Mouse (Mus musculus) left cerebral cortex, adult 11 months (tissue): ENCODE measurements around the gene Spx.

Experiments
- DNase-seq: peaks from one replicate; pipeline ENCODE4 v3.0.0; 2022; ENCODE audit warnings: low spot score

The Spx gene

GRCm38 (mm10) chr6:142412906-142413491 lies at the start of gene Spx:
Gene Spx, plus strand, starts transcription at chr6:142413441.
- no peak for DNase-seq

DNA sequence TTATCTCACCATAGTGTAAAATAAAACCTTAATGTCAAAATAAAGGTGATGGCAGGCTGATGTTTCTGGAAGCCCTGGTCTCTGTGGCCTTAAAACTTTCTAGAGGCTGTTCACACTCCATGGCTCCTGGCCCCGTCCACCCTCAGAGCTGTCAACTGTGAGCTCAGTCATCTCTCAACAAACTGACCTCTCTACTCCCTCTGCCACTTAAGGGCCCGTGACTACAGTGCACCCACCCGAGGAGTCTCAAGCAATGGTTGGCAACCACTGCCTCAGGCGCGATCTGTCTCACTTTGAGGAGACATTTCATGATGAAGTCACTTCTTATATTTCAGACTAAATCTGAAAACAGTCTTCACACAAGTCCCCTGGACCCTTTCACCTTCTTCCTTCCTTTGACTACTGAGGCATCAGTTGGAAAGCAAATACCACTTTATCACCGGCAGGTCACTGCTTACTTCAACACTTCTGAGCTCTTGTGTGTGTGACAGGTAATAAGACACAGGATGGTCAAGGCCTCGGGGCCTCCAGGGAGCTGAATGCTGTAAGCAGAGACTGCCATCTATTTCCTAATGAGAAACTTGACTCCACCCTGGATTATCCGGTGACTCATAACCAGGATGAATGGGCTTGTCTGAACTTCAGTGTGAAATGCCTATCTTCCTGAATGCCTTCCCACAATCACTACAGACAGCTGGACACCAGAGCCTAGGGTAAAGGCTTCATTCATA lies 47.3 kb upstream of the Spx start:
- DNase-seq = no peak

DNA sequence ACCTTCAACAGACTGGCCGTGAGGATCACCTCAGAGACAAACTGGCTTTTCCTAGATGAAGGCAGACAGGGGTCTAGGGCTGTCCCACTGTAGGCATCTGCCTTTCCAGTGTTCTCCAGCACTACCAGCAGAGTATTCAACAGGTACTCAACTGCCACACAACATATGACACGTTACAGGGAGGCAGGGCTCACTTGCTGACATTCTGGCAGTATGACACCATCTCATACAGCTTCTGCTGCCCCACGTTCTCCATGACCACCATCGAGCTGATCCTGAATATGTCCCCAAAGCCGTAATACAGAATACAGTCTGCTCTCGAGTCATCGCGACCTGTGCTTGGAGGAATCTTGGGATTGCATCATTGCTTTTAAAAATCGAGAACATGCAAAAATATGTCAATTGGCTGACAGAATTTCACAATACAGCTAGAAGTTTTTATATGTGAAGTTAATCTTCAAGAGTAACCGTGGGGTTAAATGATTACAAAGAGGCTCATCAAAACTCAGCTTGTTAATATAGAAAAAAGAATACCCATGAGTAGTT lies 46.7 kb upstream of the Spx start:
- DNase-seq = no peak

- DNase-seq = no peak
Observed at GRCm38 (mm10) chr6:142367565-142367964, 45.7 kb upstream of the Spx start.

GRCm38 (mm10) chr6:142369568-142369967 lies 43.7 kb upstream of the Spx start:
- DNase-seq = no peak

DNA sequence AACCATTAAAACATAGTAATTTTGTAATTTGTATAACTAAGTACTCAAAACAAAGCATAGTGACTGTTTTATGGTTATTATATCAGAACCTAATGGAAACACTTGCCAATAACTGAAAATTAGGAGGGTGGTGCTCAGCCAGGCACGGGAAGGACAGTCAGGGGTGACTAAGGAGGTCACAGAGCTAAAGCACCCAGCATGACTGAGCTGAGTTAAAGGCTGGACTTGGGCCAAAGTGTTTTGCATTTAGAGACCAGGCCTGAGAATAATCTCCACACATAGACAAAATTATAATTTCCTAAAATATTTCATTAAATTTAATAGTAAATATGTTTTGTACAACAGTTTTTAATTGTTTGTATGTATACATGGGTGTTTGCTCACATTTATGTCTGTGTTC lies 36.2 kb upstream of the Spx start:
- no peak for DNase-seq

DNA sequence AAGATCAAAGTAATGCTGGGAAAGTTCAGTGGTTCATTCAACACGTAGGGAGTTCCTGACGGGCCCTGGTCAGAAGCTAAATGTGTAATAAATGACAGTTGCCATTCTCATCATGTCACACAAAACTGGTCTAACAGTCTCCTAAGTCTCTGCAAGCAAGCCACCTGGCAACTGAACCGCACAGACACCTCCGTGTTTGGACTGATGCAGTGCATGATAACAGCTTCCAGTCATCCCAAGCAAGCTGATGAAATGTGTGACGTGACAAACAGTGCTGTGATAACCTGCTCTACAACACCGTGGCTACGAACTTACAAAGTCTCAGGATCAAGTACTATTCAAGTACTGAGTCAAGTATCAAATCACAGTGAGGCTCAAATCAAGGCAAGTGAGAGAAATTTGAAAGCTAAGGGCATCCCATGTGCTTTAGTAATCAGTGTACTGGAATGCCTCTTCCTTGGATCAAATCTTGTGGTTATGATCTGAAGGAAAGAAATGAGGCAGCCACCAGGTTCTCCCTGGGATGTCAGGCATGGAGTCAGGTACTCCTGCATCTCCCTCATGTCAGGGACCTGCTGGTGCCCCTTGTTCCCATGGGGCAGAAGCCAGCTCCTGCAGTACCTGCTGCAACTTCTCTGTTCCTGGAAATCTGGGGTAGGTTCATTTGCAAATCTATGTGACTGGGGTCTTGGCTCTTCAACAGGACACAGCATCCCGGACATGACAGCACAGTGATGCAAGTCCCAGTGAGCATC lies 34.5 kb upstream of the Spx start:
- DNase-seq = no peak

GRCm38 (mm10) chr6:142379961-142380360 lies 33.3 kb upstream of the Spx start:
- no peak for DNase-seq

DNA sequence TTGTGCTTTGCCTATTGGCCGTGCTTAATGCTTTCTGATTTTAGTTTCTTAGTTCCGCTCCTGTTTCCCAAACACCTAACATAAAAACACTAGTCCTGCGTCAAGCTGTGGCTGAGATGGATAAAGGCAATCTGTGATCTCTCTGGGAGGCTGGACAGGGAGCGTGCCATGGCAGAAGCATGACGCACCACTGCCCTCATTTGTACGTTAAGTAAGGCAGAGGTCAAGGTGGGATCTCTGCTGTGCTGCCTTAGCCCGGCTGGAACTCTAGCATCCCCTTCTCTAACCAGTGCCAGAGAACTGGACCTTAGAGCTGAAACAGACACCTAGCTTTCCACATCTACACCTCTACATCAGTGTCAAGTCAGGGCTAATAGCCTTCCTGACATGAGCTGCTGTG lies 31.6 kb upstream of the Spx start:
- no peak for DNase-seq

- DNase-seq = no peak
Observed at GRCm38 (mm10) chr6:142384521-142384920, 28.7 kb upstream of the Spx start.

- no peak for DNase-seq
Observed at GRCm38 (mm10) chr6:142386285-142387010, 26.8 kb upstream of the Spx start.

- DNase-seq = peak; percentile 97
Observed at GRCm38 (mm10) chr6:142387011-142387754, 26.1 kb upstream of the Spx start, which contains the start of the genes Recql and Golt1b. Gene Recql, minus strand, starts transcription at chr6:142387087. Gene Golt1b, plus strand, starts transcription at chr6:142387221.

GRCm38 (mm10) chr6:142387755-142388271 lies 25.4 kb upstream of the Spx start:
- no peak for DNase-seq

DNA sequence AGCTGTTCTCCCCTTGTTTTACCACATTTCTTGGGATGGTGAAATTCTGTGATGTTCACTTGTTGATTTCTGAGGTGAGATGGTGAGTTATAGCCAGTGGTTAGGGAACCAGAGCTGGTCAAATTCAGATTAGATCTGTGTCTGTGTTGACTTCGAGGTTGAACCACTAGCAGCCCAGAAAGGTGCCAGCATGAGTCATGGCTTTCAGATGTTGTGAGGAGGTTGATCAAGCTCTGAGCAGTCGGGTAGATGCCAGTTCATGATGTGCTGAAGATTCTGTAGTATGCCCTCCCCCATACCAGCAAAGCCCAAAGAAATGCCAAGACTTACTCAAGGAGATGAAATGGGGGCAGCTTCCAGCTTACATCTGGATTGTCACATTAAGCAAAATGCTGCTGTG lies 24.1 kb upstream of the Spx start:
- no peak for DNase-seq

GRCm38 (mm10) chr6:142392312-142392711 lies 20.9 kb upstream of the Spx start:
- no peak for DNase-seq

DNA sequence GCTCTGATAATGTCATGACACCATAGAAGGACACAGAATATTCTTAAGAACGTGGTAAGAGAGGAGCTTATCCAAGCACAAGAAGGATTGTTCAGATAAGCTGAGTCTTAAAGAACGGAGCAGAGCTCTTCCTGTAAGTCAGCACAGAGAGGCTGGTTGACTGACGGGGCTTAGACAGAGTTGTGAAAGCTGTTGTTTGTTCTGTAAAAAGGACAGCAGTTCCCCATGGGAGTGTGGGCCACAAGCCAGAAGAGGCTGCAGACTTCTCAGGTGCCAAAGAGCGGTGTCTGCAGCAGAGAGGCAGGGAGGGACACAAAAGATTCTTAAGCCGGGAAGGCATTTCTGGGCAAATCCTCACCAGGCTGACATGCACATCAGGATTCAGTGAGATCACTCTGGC lies 18.6 kb upstream of the Spx start:
- DNase-seq = no peak

DNA sequence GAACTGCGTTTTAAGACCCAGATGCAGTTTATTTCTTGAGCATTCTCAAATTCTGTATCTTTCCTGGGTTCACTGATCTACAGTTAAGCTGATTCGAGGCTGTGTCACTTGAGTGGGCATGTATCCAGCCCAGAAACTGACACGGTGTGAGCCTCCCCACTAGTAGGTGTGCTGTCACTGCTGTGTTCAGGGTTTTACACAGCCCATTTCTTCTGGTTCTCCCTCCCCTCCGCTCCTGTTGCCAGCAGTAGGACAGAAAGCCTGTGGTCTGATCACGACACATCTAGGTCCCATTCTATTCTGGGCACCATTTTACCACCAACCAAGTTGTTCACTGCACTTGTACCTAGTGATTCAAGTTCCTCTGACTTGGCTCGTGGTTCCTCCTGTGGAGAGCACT lies 17.5 kb upstream of the Spx start:
- no peak for DNase-seq

DNA sequence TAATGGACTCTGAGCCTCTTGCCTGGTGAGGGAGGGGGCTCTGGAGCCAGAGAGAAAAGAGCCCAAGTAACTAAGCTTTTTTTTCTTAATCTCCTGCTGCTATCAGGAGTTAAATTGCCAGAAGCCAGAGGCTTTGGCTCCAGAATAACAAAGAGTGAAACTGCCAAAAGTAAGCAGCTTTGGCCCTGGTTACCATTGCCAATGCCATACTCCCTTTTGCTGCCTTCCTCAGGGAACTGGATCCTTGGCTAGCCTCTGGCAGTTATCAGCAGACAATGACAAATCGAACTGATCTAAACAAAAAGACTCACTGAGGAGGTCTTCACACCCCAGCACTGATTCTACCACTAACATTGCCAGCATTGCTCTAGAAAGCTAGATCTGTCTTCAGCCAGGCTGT lies 2.1 kb upstream of the Spx start:
- DNase-seq = no peak

GRCm38 (mm10) chr6:142413845-142414244 lies 604 bp downstream of the Spx start:
- DNase-seq = no peak

GRCm38 (mm10) chr6:142414597-142414996 lies 1.4 kb downstream of the Spx start:
- DNase-seq = no peak

DNA sequence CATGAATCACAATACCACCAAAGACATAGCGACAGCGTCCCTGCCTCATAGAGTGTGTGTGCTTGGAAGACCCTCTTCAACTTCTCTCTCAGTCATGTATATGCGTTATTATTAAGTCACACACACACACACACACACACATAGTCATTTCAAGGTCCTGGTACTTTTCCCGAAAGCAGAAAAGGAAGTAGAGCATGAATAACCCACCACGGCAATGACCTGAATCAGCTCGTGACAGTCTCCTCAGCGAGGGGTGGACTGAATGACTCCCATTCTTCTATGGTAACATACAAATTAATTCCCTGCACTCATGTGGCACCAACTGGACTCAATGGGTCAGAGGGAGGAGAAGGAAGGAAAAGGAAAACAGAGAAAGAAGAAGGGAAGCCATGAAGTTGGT lies 11.7 kb downstream of the Spx start:
- no peak for DNase-seq
